Mouse (Mus musculus) kidney, postnatal 14 days (tissue): Measurements from ENCODE around the gene Ift46.

Experiments used
- DNase-seq: peaks from one replicate; pipeline ENCODE4 v3.0.0; 2022; ENCODE audit warnings: mixed read lengths

The Ift46 gene

DNA sequence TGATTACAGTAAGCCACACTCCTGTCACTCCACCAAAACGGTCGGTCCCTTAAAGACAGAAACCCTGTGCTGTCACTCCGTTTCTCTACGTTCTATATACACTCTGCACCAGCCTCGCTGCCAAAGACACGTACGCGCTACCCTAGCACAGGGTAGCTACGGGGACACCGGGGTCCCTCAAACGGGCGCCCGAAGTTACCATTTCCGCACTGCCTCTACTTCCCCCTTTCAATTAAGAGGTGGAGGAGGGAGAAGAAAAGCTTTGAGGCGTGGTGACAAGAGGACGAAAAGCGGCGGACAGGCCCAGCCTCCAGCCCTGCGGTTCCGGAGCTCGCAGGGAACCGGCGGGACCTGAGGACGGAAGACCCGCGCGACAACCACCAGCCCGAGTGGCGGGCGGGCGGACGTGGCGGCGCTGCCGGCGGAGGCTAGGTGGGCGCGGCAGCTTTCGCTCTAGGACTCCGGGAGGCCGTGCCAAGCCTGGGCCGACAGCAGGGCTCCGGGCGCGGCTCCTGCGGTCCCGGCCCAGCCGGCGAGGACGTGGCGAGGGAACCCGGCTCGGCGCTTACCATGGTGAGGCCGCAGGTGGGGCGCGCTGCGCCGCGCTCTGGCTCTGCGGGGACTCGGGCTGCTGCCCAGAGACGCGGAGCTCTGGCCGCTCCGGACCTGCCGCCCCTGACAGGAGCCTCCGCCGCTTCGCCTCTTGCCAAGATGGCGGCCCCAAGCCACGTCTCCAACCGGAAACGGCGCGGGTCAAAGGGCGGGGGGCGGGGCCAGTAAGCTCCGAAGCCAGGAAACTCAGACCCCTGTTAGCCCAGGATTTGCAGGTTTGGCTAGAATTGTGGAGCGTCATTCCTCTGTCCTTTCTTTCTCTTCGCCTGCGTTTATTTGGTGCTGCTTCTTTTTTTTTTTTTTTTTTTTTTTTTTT lies at the start of gene Ift46, which contains the start of gene Arcn1:
TSS of gene Ift46 (plus strand) at position 808 of the 928 bp plus-strand sequence.
TSS of gene Arcn1 (minus strand) at position 745 of the 928 bp plus-strand sequence.
- DNase-seq = peak; percentile 91

DNA sequence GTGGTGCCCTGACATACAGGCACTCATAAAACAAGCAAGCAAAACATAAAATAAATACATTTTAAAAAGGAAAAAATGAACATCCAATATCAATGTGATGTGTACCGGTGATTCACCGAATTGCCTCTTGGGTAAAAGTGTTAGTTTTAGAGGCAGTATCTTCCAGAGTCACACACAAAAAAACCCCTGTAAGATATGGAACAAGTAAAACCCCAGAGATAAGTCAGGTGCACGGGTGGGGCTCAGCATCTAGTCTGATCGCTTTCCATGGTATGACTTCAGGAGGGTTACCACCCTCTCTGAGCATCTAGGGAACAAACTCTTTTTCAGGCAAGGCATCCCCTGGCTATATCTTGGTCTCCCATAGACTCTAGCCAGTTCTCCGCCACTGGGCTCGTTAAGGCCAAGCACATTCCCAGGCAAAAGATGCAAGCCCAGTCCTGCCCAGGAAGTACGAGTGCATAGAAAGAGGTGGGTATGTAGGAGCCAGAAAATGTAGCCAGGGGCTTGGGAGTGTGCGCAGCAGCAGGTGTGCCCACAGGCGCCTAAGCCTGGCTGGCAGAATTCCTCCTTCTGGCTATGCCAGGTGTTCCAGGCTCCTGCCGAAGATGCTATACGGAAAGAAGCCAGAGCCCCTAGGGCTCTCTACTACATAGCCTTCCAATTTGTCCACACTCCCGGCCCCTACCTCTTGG lies 48.6 kb upstream of the Ift46 start:
- no peak for DNase-seq

DNA sequence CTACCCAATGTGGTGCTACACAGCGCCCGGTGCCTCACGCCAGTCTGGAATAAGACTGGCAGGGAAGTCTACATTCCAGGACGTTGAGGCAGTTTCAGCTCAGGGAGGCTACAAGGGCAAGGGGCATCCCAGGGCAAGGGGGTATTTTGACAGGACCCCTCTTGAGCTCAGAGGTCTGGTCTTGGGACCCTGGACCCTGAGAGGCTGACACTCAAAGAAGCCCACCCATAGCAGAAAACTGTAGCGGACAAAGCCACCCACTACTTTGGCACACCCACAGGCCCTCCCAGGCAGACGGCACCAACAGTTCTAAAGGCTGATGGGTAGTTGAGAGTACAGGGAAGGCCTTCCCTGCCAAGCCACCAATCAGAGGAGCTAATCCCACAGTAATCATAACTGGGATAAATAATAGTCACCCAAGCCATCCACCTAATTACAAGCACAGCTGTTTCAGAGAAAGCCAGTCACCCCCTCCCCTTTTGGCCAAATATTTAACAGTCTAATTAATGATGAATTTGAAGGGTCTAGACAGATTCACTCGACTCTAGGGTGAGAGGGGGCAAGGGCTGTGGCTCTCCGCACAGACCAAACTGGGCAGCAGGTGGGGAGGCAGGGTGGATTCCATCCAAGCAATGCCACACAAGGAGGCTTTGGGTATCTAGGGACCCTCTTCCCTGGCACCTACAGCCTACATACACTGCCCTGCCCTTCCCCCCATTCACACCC lies 47.9 kb upstream of the Ift46 start:
- no peak for DNase-seq

DNA sequence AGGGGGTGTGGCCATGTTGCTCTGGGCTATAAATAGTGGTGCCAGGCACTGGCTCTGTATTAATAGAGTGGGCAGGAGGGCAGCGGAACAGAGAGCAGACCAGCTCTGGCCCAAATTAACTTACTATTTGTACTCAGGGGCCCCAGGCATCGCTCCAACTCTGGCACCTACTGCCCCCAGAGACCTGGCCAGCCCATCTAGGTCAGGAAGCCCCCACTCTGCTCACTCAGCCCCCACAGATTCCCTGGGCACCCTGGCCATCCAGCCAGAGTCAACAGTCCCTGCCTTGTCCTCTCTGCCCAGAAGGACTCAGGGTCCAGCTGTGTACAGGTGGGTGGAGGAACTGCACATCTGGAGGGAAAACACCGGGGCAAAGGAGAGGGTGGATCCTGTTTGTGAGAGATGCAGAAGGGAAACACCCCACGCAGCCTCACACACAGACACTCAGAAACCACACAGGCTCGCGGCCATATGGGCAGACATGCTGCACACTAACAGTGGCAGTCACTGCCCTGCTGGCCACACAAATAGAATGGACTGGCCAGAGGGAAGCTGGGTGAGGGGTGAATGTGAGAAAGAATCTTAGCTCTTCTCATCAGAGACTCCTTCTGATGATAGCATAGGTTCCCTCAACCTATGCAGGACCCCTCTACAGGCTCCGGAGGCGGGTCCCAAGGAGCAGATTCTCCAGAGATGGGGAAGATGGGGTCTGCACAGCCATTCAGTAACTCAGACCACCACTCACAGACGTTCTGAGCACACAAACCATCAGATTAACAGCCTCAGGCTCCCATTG lies 47.2 kb upstream of the Ift46 start:
- no peak for DNase-seq

DNA sequence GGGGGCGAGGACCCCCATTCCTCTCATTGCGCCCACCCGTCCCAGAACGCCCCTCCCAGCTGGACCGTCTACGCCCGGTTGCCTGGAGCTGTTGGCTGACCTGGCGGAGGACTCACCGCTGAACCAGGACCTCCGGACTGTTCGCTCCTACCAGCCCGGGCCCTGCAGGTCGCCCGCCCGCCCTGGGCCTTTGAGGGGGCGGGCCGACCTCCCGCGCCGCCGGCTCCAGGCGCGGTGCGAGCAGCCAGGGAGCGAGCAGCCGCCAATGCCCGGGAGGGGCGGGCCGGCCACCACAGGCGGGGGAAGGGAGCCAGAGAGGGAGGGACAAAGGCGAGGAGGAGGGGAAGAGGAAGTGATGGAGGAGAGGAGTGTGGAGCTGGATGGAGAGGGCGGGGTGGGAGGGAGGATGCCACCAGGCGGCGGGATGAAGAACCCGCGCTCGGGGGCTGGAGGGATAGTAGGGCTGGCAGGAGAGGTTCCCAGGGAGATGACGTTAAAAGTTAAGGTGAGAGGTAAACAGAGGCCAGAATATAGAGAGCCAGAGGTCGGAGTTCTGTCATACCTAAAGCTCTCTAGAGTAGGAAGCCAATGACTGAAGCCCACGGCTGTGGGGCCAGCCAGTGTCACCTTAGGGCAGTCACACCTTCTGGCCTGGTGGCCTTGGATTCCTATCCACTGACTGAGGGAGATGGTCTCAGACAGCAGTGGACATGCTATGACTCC lies 46.4 kb upstream of the Ift46 start:
- peak; percentile 92 for DNase-seq

DNA sequence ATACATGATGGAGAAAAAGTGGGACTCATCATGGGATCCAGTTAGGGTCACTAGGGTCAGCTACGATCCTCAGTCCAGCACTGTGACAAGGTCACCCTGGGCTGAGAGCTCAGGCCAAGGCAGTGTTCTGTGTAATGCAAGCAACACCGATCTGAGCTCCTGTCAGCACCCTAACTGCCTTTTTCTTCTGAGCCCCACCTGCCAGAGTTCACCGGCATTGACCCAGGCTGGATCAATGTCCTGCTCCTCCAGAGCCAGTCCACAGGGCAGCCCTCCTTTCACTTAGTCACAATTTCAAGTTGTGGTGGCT lies 45.9 kb upstream of the Ift46 start:
- no peak for DNase-seq

DNA sequence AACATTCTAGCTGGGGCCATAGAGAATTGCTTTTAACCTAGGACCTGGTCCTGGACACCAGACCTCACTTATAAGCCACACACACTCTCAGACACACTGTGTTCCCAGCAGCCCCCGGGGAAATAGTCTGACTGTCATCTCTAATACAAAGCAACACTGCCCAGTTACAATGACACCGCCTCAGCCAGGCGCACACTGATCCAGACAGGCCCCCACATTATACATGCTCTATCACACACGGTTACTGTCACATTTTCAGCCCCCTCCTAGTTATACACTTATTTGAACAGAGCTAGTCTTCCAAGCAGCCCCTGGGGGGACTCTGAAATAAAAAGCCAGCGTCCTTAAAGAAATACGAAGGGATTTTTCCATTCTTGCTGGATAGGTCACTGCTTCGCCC lies 45.1 kb upstream of the Ift46 start:
- no peak for DNase-seq

DNA sequence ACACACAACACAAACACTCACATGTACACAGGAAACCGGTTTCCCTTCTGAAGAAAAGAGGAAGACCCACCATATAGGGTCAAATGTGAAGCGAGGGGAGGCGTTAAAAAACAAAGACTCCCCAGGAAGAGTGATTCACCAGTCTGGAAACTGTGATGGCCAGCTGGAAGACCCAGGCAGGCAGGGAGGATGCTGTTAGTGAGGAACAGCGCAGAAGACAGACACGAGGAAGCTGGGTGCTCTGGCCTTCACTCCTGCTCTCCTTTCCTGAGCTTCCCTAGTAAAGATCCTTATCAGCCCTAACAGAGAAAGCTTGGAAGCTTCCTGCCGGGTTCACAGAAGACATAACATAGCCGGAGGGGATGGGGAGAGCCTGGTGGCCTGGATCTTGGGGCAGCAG lies 44.7 kb upstream of the Ift46 start:
- peak; percentile 53 for DNase-seq

DNA sequence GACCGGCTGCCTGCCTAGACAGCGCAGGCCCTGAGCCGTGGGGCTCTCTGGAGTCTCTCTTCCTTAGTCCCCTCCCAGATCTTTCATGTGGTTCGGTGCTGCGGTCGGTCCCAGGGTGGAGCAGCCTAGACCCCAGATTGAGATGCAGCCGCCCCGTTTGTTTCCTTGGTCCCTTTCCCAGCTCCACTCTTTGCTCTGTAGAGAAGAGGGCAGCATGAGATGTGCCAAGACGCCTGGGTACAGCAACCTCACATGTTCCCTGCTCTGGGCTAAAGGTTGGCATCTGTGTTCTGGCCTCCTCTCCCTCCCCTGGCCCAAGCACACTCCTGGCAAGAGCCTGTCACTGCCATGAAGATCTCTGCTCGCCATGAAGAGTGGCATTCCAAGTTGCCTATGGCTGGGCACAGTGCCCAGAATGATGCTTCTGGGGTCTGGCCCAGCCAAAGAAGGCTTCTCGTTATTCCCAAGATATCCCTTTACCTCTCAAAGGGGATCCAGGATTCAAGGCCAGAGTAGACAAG lies 44.1 kb upstream of the Ift46 start:
- no peak for DNase-seq

DNA sequence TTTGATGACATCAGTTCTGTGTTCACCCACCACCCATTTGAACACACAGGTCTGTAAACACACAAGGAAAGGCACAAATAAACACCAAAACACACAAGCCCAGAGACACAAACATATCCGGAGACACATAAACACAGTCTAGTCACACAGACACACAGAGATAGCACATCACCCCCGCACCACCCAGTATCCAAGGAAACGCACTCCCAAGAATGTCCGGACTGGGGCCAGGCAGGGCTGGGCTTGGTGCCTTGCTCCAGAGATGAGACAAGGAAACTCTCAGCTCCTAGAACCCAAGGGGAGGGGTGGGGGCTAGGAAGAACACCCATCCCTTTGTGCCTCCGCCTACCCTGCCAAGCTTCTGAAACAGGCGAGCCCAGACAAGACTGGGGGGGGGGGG lies 43.5 kb upstream of the Ift46 start:
- DNase-seq = peak; percentile 59

DNA sequence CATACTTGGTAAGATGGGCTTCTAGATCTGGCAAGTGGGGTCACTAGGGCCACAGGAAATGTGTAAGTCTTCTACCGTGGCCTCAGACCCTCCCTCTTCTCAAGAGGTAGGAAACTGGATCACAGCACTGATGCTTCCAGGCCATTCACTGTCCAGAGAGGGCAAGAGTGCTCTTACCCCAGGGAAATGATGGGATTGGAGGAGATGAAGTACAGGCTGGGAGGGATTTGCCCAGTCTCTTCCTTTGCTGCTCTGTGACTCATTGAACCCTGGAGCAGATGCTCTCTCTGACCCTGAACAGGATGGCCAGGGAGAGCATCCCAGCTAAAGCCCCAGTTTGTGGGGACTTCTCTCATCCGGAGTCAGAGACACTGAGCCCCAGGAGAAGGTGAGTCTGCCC lies 43.0 kb upstream of the Ift46 start:
- no peak for DNase-seq

DNA sequence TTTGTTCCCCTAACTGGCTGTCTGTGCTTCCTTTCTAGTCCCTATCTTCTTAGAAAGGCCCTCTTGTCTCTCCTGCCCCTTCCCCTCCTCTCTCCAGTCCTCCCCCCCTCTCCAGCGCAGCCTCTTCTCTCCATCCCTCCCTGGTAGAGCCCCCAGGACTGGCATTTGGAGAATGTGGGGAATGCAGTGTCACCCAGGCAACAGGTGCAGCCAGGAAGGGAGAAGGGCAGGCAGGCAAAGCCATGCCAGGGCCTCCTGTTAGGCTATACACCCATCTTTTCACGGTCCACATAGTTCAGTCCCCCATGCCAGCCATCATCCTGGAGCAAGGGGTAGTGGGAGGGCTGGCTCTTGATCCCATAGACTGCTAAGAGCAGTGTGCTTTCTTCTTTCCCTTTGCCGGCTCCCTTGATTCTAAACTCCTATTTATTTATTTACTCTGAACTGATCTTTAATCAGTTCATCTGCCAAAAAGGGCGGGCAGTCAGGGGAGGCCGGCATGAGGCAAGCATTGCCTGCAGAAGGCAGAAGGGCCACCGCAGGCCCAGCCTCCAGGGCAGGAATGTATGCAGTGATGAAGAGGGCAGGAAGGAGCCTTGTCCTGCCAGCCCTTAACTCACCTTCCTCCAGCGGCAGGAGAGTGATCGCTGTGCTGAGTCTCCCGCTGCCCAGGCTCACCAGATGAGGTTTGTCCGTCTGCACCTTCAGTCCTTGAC lies 41.1 kb upstream of the Ift46 start:
- peak; percentile 67 for DNase-seq

DNA sequence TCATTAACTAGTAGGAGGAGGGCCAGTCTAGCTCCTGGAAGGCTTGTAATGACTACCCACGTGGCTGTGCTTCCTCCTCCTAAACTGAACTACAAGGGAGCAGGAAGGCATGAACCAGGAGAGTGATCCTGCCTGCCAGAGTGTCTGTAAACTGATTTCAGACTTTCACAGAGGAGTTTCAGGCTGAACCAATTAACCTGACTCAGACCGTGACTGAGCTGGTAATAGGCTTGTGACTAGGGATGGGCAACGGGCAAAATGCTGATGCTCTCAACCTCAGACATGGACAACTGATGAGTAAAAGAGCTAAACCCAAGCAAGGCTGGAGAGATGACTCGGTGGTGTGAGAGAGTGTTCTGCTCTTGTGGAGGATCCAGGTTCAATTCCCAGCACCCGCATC lies 40.3 kb upstream of the Ift46 start:
- no peak for DNase-seq

DNA sequence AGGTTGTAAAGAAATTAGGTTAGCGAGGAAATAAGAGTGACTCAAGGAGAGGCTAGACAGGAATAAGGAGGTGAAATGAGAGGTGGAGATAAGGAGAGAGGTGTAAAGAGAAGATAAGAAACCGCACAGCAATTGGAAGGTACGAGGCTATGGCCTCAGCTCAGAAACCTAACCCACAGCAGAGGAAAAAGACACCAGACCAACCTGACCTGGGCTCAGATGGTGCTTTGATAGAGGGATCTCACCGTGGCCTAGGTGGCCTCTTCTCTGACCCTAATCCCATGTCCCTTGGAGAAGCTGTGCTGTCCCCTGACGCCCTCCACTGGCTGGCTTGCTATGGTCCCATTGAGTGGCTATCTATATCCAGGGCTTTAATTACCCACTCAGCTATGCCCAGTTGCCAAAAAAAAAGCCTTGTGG lies 35.6 kb upstream of the Ift46 start:
- DNase-seq = no peak

DNA sequence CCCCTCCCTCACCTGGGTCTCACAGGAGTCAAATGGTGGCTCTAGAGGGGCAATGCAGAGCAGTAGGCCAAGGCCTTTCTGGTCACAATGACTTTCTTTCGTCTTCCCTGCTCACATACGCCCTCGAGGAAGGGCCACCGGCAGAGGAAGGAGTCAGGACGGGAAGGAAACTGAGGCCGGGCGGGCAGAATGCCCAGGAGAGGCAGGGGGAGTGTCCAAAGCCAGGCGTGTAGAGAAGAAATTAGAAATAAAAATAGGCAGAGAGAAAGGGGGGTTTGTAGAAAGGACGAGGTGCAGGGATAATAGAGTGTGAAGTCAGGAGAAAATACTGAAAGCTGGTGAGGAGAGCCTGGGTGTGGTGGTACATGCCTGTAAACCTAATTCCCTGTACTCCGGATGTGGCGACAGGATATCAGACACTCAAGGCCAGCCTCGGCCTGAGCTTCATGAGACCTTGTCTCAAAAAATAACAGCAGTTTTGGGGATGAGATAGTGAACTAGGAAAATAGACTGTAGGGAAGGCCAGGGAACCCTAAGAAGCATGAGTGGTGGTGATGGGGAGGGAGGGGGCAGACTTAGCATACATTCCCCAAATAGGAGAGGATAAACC lies 34.7 kb upstream of the Ift46 start:
- peak; percentile 54 for DNase-seq

DNA sequence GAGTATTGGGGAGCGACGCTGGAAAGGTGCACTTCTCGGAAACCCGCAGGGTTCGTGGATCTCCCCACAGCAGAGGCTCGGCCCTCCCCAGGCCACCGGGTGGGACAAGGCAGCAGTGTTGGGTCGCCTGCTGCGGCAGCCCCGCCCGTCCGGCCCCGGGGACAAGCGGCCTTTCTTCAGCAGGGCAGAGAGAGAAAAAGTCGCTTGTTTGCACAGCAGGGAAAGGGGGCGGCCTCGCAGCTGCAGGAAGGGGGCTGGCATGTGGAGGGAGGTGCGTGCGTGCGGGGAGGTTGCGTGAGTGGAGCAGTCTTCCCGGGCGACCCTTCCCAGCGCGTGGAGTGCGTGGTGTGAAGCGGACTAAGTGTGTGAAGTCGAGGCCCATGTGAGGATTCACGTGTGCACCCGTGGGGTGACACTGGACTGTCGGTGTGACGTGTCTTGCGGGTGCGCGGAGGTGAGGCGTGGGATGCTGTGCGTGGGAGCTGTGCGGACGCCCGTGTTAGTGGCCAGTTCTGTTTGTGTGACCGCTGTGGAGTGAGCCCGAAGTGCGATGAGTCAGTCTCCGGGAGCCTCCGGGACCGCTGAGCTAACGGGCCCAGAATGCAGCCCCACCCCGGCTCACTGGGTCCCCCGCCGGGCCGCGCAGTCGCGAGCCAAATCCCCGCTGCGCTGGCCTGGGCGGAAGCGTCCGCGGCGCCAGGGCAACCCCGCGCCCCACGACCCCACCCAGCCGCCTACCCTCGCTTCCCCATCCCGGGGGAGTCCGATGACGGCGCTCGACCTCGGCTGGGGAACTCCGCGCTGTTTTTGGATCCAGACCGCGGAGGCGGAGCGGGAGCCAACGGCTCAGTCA lies 33.8 kb upstream of the Ift46 start:
- peak; percentile 74 for DNase-seq

DNA sequence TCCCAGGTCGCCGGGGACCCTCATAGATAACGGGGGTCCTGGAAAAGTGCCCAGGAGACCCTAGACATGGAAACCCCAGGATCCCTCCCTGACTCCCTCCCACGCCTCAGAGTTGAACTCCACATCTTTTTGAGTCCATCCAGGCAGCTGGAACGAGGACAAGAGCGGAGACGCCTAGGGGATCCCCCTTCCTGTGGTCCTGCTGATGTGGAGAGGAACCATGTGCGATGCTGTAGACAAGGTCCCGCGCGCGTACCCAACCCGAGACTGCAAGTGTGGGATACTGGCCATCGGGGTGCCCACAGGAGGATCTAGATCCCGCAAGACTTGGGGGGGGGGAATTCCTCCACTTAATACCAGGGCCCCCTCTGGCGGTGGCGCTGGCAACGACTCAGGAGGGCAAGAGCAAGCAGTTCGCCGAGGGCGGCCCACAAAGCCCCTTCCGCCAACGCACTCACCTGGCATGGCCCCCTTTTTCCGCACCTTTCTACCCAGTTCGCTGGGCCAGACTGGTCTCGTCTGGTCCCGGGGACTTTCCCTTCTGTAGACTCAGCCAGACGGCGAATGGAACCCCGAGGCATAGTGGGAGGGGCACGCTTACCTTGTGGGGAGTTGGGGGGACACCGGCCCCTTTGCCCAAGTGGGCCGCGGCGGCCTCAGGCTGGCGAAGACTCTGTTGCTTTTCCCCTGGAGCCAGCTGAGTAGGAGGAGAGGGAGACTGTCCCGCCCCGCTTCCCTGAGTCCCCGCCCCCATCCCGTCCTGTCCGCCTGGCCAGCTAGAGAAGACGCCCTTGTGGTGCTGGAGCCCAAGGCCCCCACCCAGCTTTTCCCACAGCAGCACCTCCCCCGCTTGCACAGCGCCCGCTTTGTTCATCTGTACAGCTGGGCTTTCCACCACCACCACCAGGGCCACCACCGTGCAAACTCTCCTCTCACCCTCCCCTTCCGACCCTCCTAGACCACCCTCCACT lies 32.9 kb upstream of the Ift46 start, which contains the start of gene Phldb1:
TSS of gene Phldb1 (minus strand) at position 675 of the 971 bp plus-strand sequence.
- peak; percentile 86 for DNase-seq

DNA sequence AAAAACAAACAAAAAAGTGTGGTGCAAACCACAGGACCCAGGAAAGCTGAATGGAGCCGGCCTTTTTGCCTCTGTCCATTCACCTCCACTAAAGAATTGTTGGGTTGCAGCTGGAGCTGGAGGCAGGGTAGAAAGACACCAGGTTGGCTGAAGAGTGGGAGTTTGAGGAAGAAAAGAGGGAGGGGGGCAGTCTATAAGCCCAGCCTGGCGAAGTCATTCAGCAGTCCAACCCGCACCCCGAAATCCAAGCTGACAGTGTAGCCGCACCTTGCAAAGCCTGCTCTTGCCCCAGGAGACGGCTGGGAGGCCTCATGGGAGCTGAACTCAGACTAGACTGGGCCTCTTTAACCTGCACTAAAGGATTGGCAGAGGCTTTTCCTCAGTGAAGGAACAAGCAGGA lies 31.8 kb upstream of the Ift46 start:
- DNase-seq = peak; percentile 30
